Mouse (Mus musculus) liver, embryonic 14.5 days (tissue): ENCODE results near the gene Pcbp3.

Experiments
- CTCF ChIP-seq: IDR thresholded peaks from 2 replicates; pipeline ENCODE4 v1.5.1; 2016; ENCODE audit warnings: antibody characterized with exemption, low read depth, control low read depth
- EP300 ChIP-seq: IDR thresholded peaks from 2 replicates; pipeline ENCODE4 v1.6.1; 2016; ENCODE audit warnings: antibody characterized with exemption, low read depth

DNA sequence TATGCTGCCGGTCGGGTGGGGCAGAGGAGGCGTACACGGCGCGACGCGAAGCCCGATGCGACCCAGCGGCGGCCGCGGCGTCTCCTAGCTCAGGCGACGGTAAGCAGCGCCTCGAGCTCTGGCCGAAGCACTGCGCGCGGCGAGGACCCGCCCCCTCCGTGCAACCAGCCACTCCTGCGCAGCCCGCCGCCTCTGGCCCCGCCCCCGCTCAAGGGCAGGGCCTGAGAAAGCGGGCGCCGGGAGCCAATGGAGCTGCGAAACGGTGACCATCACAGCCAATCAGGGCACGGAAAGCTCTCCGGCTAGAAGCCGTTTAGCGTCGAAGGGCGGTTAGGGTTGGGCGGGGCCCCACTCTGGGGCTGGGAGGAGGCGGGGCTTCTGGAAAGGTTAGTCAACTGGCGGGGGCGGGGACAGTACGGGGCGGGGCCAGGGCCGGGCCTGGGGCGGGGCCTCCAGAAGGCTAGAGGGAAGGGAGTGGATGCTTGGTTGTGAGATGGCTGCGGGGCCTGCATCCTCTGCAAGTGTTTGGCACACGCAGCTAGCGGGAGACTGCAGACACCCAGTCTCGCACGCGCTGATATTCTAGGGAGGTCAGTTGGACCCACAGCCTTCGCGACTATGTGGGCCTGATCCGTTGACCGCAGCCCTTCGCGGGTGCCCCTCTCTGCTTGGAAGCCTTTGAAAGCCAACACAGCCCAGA is at the start of gene Pcbp3:
- no peak for TF ChIP-seq EP300
- TF ChIP-seq CTCF = no peak
